In genomic region chr14:34397871-34398270, GRCm38 (mm10) we compare ENCODE assay signal across 31 mouse cellular contexts. TPM values are rescaled to one million over a fixed set of nuclear protein-coding genes. Genes with fewer than 3 reads are reported as not detected.
A peak's percentile ranks its signal among the peaks of the same experiment; 100 is the strongest.
DNase-seq lines count a peak whose midpoint lies in the region; ATAC-seq lines count a peak whose summit lies in the region.
"Had no signal": no experiment of that assay in that cellular context is flagged by ENCODE, and none has a peak within 500 bp of the region (broad histone marks: within the 10 kb centered on the region; RNA-seq: fewer than 3 reads in every experiment).

No protein-coding gene starts in this region.

- H3K27ac ChIP-seq in intestine, embryonic 16.5 days (ENCODE audit: low read length): no peak overlapping the region
- H3K27ac ChIP-seq: embryonic facial prominence, embryonic 12.5 days; hindbrain, postnatal 0 days; limb, embryonic 12.5 days; liver, embryonic 13.5 days had no signal

- no peak overlapping the region for H3K4me3 ChIP-seq in intestine, embryonic 16.5 days (ENCODE audit: low read length)
- H3K4me3 ChIP-seq: embryonic facial prominence, embryonic 12.5 days; limb, embryonic 12.5 days; liver, embryonic 13.5 days had no signal

- no peaks in the 10 kb centered on the region for H3K27me3 ChIP-seq in intestine, embryonic 16.5 days (replicated peaks; ENCODE audit: control insufficient read depth, insufficient read depth, low read length)
- H3K27me3 ChIP-seq: embryonic facial prominence, embryonic 12.5 days; limb, embryonic 12.5 days; liver, embryonic 13.5 days had no signal

- H3K9ac ChIP-seq in intestine, embryonic 16.5 days (ENCODE audit: low read depth, low read length): no peak overlapping the region
- H3K9ac ChIP-seq: embryonic facial prominence, embryonic 12.5 days; forebrain, postnatal 0 days; limb, embryonic 12.5 days; liver, embryonic 13.5 days had no signal

- H3K4me1 ChIP-seq in intestine, embryonic 16.5 days (ENCODE audit: control insufficient read depth, insufficient read depth, low read length): no peaks in the 10 kb centered on the region
- H3K4me1 ChIP-seq: embryonic facial prominence, embryonic 12.5 days; limb, embryonic 12.5 days; liver, embryonic 13.5 days had no signal

- 94% methylated on average over 5 of the region's 5 CpGs for WGBS in intestine, embryonic 16.5 days

- no peaks in the 10 kb centered on the region for H3K9me3 ChIP-seq in intestine, embryonic 16.5 days (ENCODE audit: control insufficient read depth, low read length)
- H3K9me3 ChIP-seq: embryonic facial prominence, embryonic 12.5 days; liver, embryonic 13.5 days had no signal

- no peak overlapping the region for H3K4me2 ChIP-seq in intestine, embryonic 16.5 days (ENCODE audit: low read depth, low read length)
- H3K4me2 ChIP-seq: embryonic facial prominence, embryonic 12.5 days; limb, embryonic 12.5 days; liver, embryonic 13.5 days; midbrain, embryonic 11.5 days had no signal

- no peaks in the 10 kb centered on the region for H3K36me3 ChIP-seq in intestine, embryonic 16.5 days (ENCODE audit: control insufficient read depth, insufficient read depth, low read length)
- H3K36me3 ChIP-seq: liver, embryonic 13.5 days had no signal

- intact Hi-C loops in heart, postnatal 25 days (cut with DNase I): no loop called here

- ATAC-seq in intestine, embryonic 16.5 days: no peak
- ATAC-seq: forebrain, postnatal 0 days; hindbrain, postnatal 0 days; intestine, postnatal 0 days had no signal

- peak; percentile 55 for DNase-seq in adrenal gland, postnatal 10 days
- no peak for DNase-seq in adrenal gland, postnatal 4 days (ENCODE audit: low spot score in 2 of 2)
- DNase-seq in heart, adult 11 months: peak; percentile 63
- no peak for DNase-seq in heart, postnatal 25 days (ENCODE audit: low spot score)
- DNase-seq in kidney, adult 8-10 months: peak; percentile 35 to 55
- DNase-seq in kidney, postnatal 10 days: no peak
- peak; percentile 45 to 53 for DNase-seq in adrenal gland, postnatal 36 days
- DNase-seq: cerebellum, adult 11-12 months; cerebellum, postnatal 25 days; forebrain, postnatal 0 days; layer of hippocampus, postnatal 36 days; liver, embryonic 13.5 days; lung, adult 2 months; lung, postnatal 14 days; thymus, postnatal 14 days had no signal

RNA-seq across cellular contexts. Expression of gene Mmrn2, which starts 22.6 kb away (rescaled TPM):
- total RNA-seq in adrenal gland, postnatal 10 days (2021): 10 to 100 TPM; 25.2 to 34.6 TPM
- 10 to 100 TPM; 26.0 to 28.3 TPM for total RNA-seq in adrenal gland, postnatal 4 days (2021)
- total RNA-seq in heart, postnatal 25 days (2021): 10 to 100 TPM; 38.6 to 43.2 TPM
- total RNA-seq in adrenal gland, postnatal 36 days (2021): 10 to 100 TPM; 25.6 to 41.9 TPM
- polyA plus RNA-seq in intestine, embryonic 16.5 days (2015; fragmentation: Nextera tagmentation; extraction: Ambion mirVana): 7.1 and 7.2 TPM in 2 replicates
- total RNA-seq: megakaryocyte progenitor cell, adult 5-6 weeks had no signal

RNA-seq across cellular contexts. Expression of gene Sncg, which starts 23.3 kb away (rescaled TPM):
- total RNA-seq in adrenal gland, postnatal 10 days (2021): 10 to 100 TPM; 44.7 to 50.3 TPM
- 10 to 100 TPM; 17.2 to 45.8 TPM for total RNA-seq in adrenal gland, postnatal 4 days (2021)
- 1 to 10 TPM; 5.9 to 6.5 TPM for total RNA-seq in heart, postnatal 25 days (2021)
- 10 to 100 TPM; 12.3 to 34.4 TPM for total RNA-seq in adrenal gland, postnatal 36 days (2021)
- polyA plus RNA-seq in intestine, embryonic 16.5 days (2015; fragmentation: Nextera tagmentation; extraction: Ambion mirVana): 35.5 and 37.9 TPM in 2 replicates
- total RNA-seq: megakaryocyte progenitor cell, adult 5-6 weeks had no signal

RNA-seq across cellular contexts. Expression of gene Fam25c, which starts 42.6 kb away (rescaled TPM):
- total RNA-seq in adrenal gland, postnatal 10 days (2021): 1 to 10 TPM; 2.3 to 4.2 TPM
- not detected for total RNA-seq in adrenal gland, postnatal 4 days (2021)
- total RNA-seq in heart, postnatal 25 days (2021): not detected
- not detected for total RNA-seq in adrenal gland, postnatal 36 days (2021)
- polyA plus RNA-seq in intestine, embryonic 16.5 days (2015; fragmentation: Nextera tagmentation; extraction: Ambion mirVana): not detected in 2 replicates
- total RNA-seq: forebrain, postnatal 0 days; gastrocnemius, adult 8-10 months; heart, adult 8-10 months; hindbrain, postnatal 0 days; layer of hippocampus, adult 8-10 months; layer of hippocampus, postnatal 36 days; megakaryocyte progenitor cell, adult 5-6 weeks; midbrain, postnatal 0 days had no signal
- polyA plus RNA-seq: embryonic facial prominence, embryonic 12.5 days; forebrain, embryonic 11.5 days; forebrain, postnatal 0 days; heart, embryonic 16.5 days; hindbrain, embryonic 11.5 days; hindbrain, postnatal 0 days; intestine, postnatal 0 days; limb, embryonic 12.5 days; liver, embryonic 13.5 days; midbrain, embryonic 11.5 days; midbrain, postnatal 0 days; neural tube, embryonic 14.5 days; spleen, adult 2 months had no signal

Comparison
In these comparisons a context has a peak if more than half of its experiments do, and no peak if none do; other contexts are left out.
1. DNase-seq: peak in adrenal gland, postnatal 10 days (single experiment), heart, adult 11 months (single experiment), kidney, adult 8-10 months (2 of 2) and adrenal gland, postnatal 36 days (2 of 2); none in adrenal gland, postnatal 4 days (0 of 2), heart, postnatal 25 days (single experiment) and kidney, postnatal 10 days (single experiment).